Comparison of ENCODE assay signal across 7 mouse cellular contexts in the genomic region with DNA sequence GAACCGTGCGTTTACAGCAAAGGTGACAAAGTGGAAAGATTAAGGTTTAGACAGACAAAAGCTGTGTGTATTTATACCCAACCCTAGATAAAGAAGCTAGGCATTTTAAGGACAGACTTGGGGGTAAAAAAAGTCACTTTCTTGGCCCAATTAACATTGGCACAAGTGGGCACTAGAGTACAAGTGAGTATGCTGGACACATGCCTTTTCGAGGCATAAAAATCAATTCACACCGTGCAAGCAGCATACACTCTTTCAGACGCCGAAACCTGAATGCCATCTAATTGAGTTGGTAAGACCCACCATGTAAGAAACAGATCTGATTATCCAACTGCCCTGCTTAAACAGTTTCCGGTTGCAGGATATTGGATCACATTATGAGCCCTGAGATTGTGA. TPM values are rescaled to one million over a fixed set of nuclear protein-coding genes. Genes with fewer than 3 reads are reported as not detected.
A peak's percentile ranks its signal among the peaks of the same experiment; 100 is the strongest.
DNase-seq lines count a peak whose midpoint lies in the region; ATAC-seq and TF ChIP-seq lines count a peak whose summit lies in the region.

No protein-coding gene starts in this region.

- H3K36me3 ChIP-seq in lung, embryonic 16.5 days (ENCODE audit: control insufficient read depth, insufficient read depth, low read length): no peaks in the 10 kb centered on the region
- peaks cover 6% of the 10 kb centered on the region for H3K36me3 ChIP-seq in forebrain, embryonic 12.5 days (replicated peaks)
- no peaks in the 10 kb centered on the region; the same call in 1 of the 2 replicates for H3K36me3 ChIP-seq in limb, embryonic 11.5 days (ENCODE audit: control insufficient read depth, insufficient read depth, low read length)
- peaks cover 5% of the 10 kb centered on the region for H3K36me3 ChIP-seq in small intestine, adult 2 months (ENCODE audit: control insufficient read depth, insufficient read depth, low read length)

- H3K4me1 ChIP-seq in lung, embryonic 16.5 days (replicated peaks; ENCODE audit: control insufficient read depth, insufficient read depth, low read length): peaks cover 13% of the 10 kb centered on the region
- H3K4me1 ChIP-seq in forebrain, embryonic 12.5 days: peaks cover 12% of the 10 kb centered on the region
- peaks cover 10% of the 10 kb centered on the region for H3K4me1 ChIP-seq in limb, embryonic 11.5 days (ENCODE audit: control insufficient read depth, insufficient read depth, low read length)
- H3K4me1 ChIP-seq in small intestine, adult 2 months (ENCODE audit: control insufficient read depth, insufficient read depth, insufficient read length, low read length): no peaks in the 10 kb centered on the region

- peak overlapping the region; percentile 90 for H3K9ac ChIP-seq in lung, embryonic 16.5 days (ENCODE audit: low read length)
- peak overlapping the region; percentile 81; the same call in 1 of the 2 replicates for H3K9ac ChIP-seq in forebrain, embryonic 12.5 days
- no peak overlapping the region for H3K9ac ChIP-seq in limb, embryonic 11.5 days (ENCODE audit: low read length)

- no peaks in the 10 kb centered on the region for H3K27me3 ChIP-seq in lung, embryonic 16.5 days (ENCODE audit: control insufficient read depth, insufficient read depth, low read depth, low read length)
- H3K27me3 ChIP-seq in forebrain, embryonic 12.5 days: 0 out of 2 replicates have a peak, but pooled peaks cover 3% of the 10 kb centered on the region
- H3K27me3 ChIP-seq in limb, embryonic 11.5 days (ENCODE audit: control insufficient read depth, insufficient read depth, low read length): no peaks in the 10 kb centered on the region
- H3K27me3 ChIP-seq in small intestine, adult 2 months (ENCODE audit: control insufficient read depth, insufficient read depth, low read length): no peaks in the 10 kb centered on the region

- TF ChIP-seq CTCF in small intestine, adult 2 months (IDR thresholded peaks at IDR 0.05; ENCODE audit: extremely low read depth, insufficient read length, insufficient replicate concordance, low read depth, low read length): no peak

- ATAC-seq in lung, embryonic 16.5 days (ENCODE audit: low read depth): no peak; the same call in 1 of the 2 replicates
- no peak; the same call in 1 of the 2 replicates for ATAC-seq in forebrain, embryonic 12.5 days (ENCODE audit: low FRiP score)
- peak; percentile 27; the same call in 1 of the 2 replicates for ATAC-seq in limb, embryonic 11.5 days (ENCODE audit: insufficient number of reproducible peaks, low FRiP score, low TSS enrichment, low read depth)

- no peak overlapping the region for H3K27ac ChIP-seq in lung, embryonic 16.5 days (ENCODE audit: low read length)
- no peak overlapping the region for H3K27ac ChIP-seq in forebrain, embryonic 12.5 days
- no peak overlapping the region for H3K27ac ChIP-seq in limb, embryonic 11.5 days (replicated peaks; ENCODE audit: low read depth, low read length)
- no peak overlapping the region for H3K27ac ChIP-seq in small intestine, adult 2 months (ENCODE audit: insufficient read depth, low read depth, low read length)

- TF ChIP-seq POLR2A in small intestine, adult 2 months (IDR thresholded peaks at IDR 0.05; ENCODE audit: low read depth, low read length): no peak

- peak overlapping the region; percentile 98 for H3K4me3 ChIP-seq in lung, embryonic 16.5 days (ENCODE audit: low read length)
- peak overlapping the region; percentile 91 for H3K4me3 ChIP-seq in forebrain, embryonic 12.5 days (replicated peaks)
- H3K4me3 ChIP-seq in limb, embryonic 11.5 days (ENCODE audit: low read depth, low read length): peak overlapping the region; percentile 95
- H3K4me3 ChIP-seq in small intestine, adult 2 months (ENCODE audit: low read depth, low read length): peak overlapping the region; percentile 89

- 30% methylated on average over 7 of the region's 7 CpGs for WGBS in lung, embryonic 16.5 days
- WGBS in forebrain, embryonic 12.5 days: 30% methylated on average over 7 of the region's 7 CpGs
- WGBS in limb, embryonic 11.5 days: 30% methylated on average over 7 of the region's 7 CpGs
- WGBS in small intestine, adult 2 months: 29% methylated on average over 7 of the region's 7 CpGs

- no peaks in the 10 kb centered on the region for H3K9me3 ChIP-seq in lung, embryonic 16.5 days (ENCODE audit: control insufficient read depth, low read length)
- no peaks in the 10 kb centered on the region for H3K9me3 ChIP-seq in forebrain, embryonic 12.5 days
- no peaks in the 10 kb centered on the region for H3K9me3 ChIP-seq in limb, embryonic 11.5 days (ENCODE audit: control insufficient read depth, low read length)

- DNase-seq in lung, adult 18-20 months: no peak
- no peak for DNase-seq in limb, embryonic 11.5 days (ENCODE audit: low spot score)
- no peak for DNase-seq in spleen, postnatal 4 days (ENCODE audit: low spot score in 2 of 2)
- no peak for DNase-seq in spleen, postnatal 36 days (ENCODE audit: low spot score in 2 of 2)

- H3K4me2 ChIP-seq in lung, embryonic 16.5 days (ENCODE audit: low read depth, low read length): peak overlapping the region; percentile 73
- peak overlapping the region; percentile 79 for H3K4me2 ChIP-seq in forebrain, embryonic 12.5 days
- peak overlapping the region; percentile 79 for H3K4me2 ChIP-seq in limb, embryonic 11.5 days (ENCODE audit: low read depth, severe bottlenecking)

RNA-seq across cellular contexts. Expression of a gene that starts 0.4 kb away (rescaled TPM):
- polyA plus RNA-seq in lung, embryonic 16.5 days (2015; fragmentation: Nextera tagmentation; extraction: Ambion mirVana): 26.3 and 29.5 TPM in 2 replicates
- polyA plus RNA-seq in forebrain, embryonic 12.5 days (2016; fragmentation: Nextera tagmentation; extraction: Ambion mirVana): 49.7 and 50.3 TPM in 2 replicates
- 58.4 and 60.9 TPM in 2 replicates for polyA plus RNA-seq in limb, embryonic 11.5 days (2014; fragmentation: Nextera tagmentation; extraction: Ambion mirVana)
- 0.56 and 0.72 TPM in 2 replicates for polyA plus RNA-seq in small intestine, adult 2 months (2012; rRNA removed)

RNA-seq across cellular contexts. Expression of a gene that starts 56.3 kb away (rescaled TPM):
- polyA plus RNA-seq in lung, embryonic 16.5 days (2015; fragmentation: Nextera tagmentation; extraction: Ambion mirVana): 0.36 and 0.38 TPM in 2 replicates
- 1.5 and 1.6 TPM in 2 replicates for polyA plus RNA-seq in forebrain, embryonic 12.5 days (2016; fragmentation: Nextera tagmentation; extraction: Ambion mirVana)
- 0.44 and 0.53 TPM in 2 replicates for polyA plus RNA-seq in limb, embryonic 11.5 days (2014; fragmentation: Nextera tagmentation; extraction: Ambion mirVana)
- polyA plus RNA-seq in small intestine, adult 2 months (2012; rRNA removed): not detected in 2 replicates

Comparison
In these comparisons a context has a peak if more than half of its experiments do, and no peak if none do; other contexts are left out.
1. RNA of a gene that starts 0.4 kb away (polyA plus RNA-seq): 58.4 to 60.9 TPM in limb, embryonic 11.5 days, 49.7 to 50.3 TPM in forebrain, embryonic 12.5 days and 26.3 to 29.5 TPM in lung, embryonic 16.5 days; 0.56 to 0.72 TPM in small intestine, adult 2 months; every median in the first group is over 10 times any median in the second.
2. Peak in every context shown above with its lines, with median percentiles within 50 percentile points of each other: H3K4me2 ChIP-seq and H3K4me3 ChIP-seq.